Mouse (Mus musculus): ENCODE data around the gene Exosc1.

Gene Exosc1

GRCm38 (mm10) chr19:41874356-41874755 is 58.9 kb downstream of the Exosc1 start:
- no peak for DNase-seq (ENCODE audit: low read depth, low spot score)
